Mouse (Mus musculus) bone marrow, adult 2 months (tissue): ENCODE measurements around the gene Slc25a11.

Experiments
- CTCF ChIP-seq: fragments of 200-500 bp; IDR thresholded peaks from 2 replicates; pipeline ENCODE4 v1.5.1; 2011; ENCODE audit warnings: low read length, control low read depth; ENCODE audit not compliant: control insufficient read depth, insufficient read depth
- POLR2A ChIP-seq: fragments of 200-500 bp; IDR thresholded peaks from 2 replicates; pipeline ENCODE4 v1.6.1; 2011; ENCODE audit warnings: low read depth, mild to moderate bottlenecking, control low read depth, low read length, borderline replicate concordance; ENCODE audit not compliant: control insufficient read depth

DNA sequence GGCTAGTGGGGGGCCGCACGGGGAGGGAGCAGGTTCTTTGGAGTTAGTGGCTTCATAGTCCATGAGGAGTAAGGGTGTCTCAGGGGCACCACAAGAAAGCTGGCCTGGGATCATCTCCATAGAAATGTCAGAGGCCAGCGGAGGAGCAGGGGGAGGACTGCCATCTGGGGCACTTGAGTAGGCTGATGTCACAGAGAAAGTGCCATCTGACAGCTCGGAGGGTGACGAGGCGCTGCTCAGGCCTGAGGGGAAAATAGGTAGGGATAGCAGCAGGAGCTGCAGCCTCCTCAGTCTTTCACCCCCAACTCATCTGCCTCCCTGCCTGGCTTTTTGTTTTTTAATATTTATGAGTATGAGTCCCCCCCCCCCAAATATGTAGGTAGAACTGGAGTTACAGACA is 26.7 kb upstream of the Slc25a11 start:
- TF ChIP-seq POLR2A, result no peak
- TF ChIP-seq CTCF, result no peak
